Mouse (Mus musculus) neural tube, embryonic 11.5 days (tissue): Measurements from ENCODE around the gene Gm4985. TPM values are rescaled to one million over a fixed set of nuclear protein-coding genes. Genes with fewer than 3 reads are reported as not detected.
"Not testable (repeated sequence)": the region's sequence is repeated elsewhere in the genome, so short reads cannot be mapped to it uniquely, and the experiment has no call there.

Experiments
- ATAC-seq: fragments of 200-750 bp; cut with Nextera tagmentation; 2 replicates; pipeline ENCODE4 v1.8.0; 2017; ENCODE audit warnings: moderate number of reproducible peaks, mild to moderate bottlenecking, moderate TSS enrichment, moderate library complexity; ENCODE audit not compliant: insufficient read depth, low FRiP score, low TSS enrichment
- DNase-seq: peaks from one replicate; pipeline ENCODE4 v3.0.0-alpha.2; 2015; ENCODE audit warnings: low spot score
- H3K27ac ChIP-seq: fragments of 300-500 bp; sonication (generic); 2 replicates; pipeline ENCODE4 v1.5.1; 2014; ENCODE audit warnings: low read depth, mild to moderate bottlenecking, low read length
- H3K27me3 ChIP-seq: fragments of 300-500 bp; sonication (generic); 2 replicates; pipeline ENCODE4 v1.6.1; 2014; ENCODE audit warnings: mild to moderate bottlenecking, low read length, mixed read lengths; ENCODE audit not compliant: control insufficient read depth, insufficient read depth
- H3K36me3 ChIP-seq: fragments of 300-500 bp; sonication (generic); 2 replicates; pipeline ENCODE4 v1.6.1; 2014; ENCODE audit warnings: mild to moderate bottlenecking, low read length, moderate library complexity, mixed read lengths; ENCODE audit not compliant: control insufficient read depth, insufficient read depth
- H3K4me1 ChIP-seq: fragments of 300-500 bp; sonication (generic); 2 replicates; pipeline ENCODE4 v1.6.1; 2014; ENCODE audit warnings: low read length, mixed read lengths; ENCODE audit not compliant: control insufficient read depth, insufficient read depth
- H3K4me2 ChIP-seq: fragments of 300-500 bp; sonication (generic); 2 replicates; pipeline ENCODE4 v1.6.1; 2014; ENCODE audit warnings: low read depth, mild to moderate bottlenecking, moderate library complexity
- H3K4me3 ChIP-seq: fragments of 300-500 bp; sonication (generic); 2 replicates; pipeline ENCODE4 v1.5.1; 2014; ENCODE audit warnings: low read depth, low read length
- H3K9ac ChIP-seq: fragments of 300-500 bp; sonication (generic); 2 replicates; pipeline ENCODE4 v1.6.1; 2014; ENCODE audit warnings: mild to moderate bottlenecking, low read length
- H3K9me3 ChIP-seq: fragments of 300-500 bp; sonication (generic); 2 replicates; pipeline ENCODE4 v1.6.1; 2016; ENCODE audit warnings: low read length; ENCODE audit not compliant: control insufficient read depth
- WGBS: fragments of 180-500 bp; shearing (Covaris S2); extraction: QIAGEN DNeasy Blood & Tissue Kit; methylation state at CpG from one replicate; pipeline ENCODE4 v1.1.7; 2014; 5-methylcytosine and 5-hydroxymethylcytosine counted together
- microRNA-seq: library from miRNA; unstranded; fragments of <30 nt; microRNA quantifications from one replicate; pipeline ENCODE4, GENCODE M21; 2016
- polyA plus RNA-seq: library from polyadenylated mRNA; unstranded; fragments of >200 nt; fragmentation: Nextera tagmentation; extraction: Ambion mirVana; gene quantifications from 2 replicates; pipeline ENCODE4 v1.2.1, GENCODE M21; 2014

The Gm4985 gene
- polyA plus RNA-seq, result not detected in 2 replicates

GRCm38 (mm10) chrX:23958834-23959233 lies at the start of gene Gm4985:
Gene Gm4985, minus strand, starts transcription at chrX:23958934.
- not testable (repeated sequence) for H3K4me2 ChIP-seq, H3K9me3 ChIP-seq
- 83% methylated on average over 8 of the region's 8 CpGs for WGBS

GRCm38 (mm10) chrX:23954161-23954560 lies 4.6 kb downstream of the Gm4985 start:
- Histone ChIP-seq H3K4me2 (no peak overlapping the region), H3K4me1 (no peaks in the 10 kb centered on the region), H3K9me3 (no peaks in the 10 kb centered on the region), H3K4me3 (no peak overlapping the region), H3K36me3 (no peaks in the 10 kb centered on the region), H3K27me3 (no peaks in the 10 kb centered on the region), H3K27ac (no peak overlapping the region), H3K9ac (no peak overlapping the region)
- DNase-seq (no peak), ATAC-seq (no peak)
- WGBS, result 65% methylated on average over 2 of the region's 2 CpGs

More at GRCm38 (mm10) chrX:23958834-23959233, at the start of gene Gm4985:
- H3K27ac ChIP-seq, H3K9ac ChIP-seq, ATAC-seq, H3K4me3 ChIP-seq, H3K36me3 ChIP-seq, DNase-seq, H3K27me3 ChIP-seq, H3K4me1 ChIP-seq: not testable (repeated sequence)

Small RNAs within 50 kb of the gene (microRNA-seq; reads per million reads assigned to microRNA genes)
- gene Gm25299, result not detected

Other genes with a start within 250 kb of the Gm4985 start
- gene Gm4907, start 76.4 kb downstream of the Gm4985 start, polyA plus RNA-seq, result not detected in 2 replicates